Mouse (Mus musculus) liver, embryonic 16.5 days (tissue): ENCODE results near the gene 5330417C22Rik. TPM values are rescaled to one million over a fixed set of nuclear protein-coding genes. Genes with fewer than 3 reads are reported as not detected.
A peak's percentile ranks its signal among the peaks of the same experiment; 100 is the strongest.

Experiments used
- ATAC-seq: fragments of 200-750 bp; cut with Nextera tagmentation; 2 replicates; pipeline ENCODE4 v1.8.0; 2017; ENCODE audit warnings: low read depth, mild to moderate bottlenecking, moderate number of reproducible peaks, moderate library complexity
- H3K27ac ChIP-seq: fragments of 300-500 bp; sonication (generic); 2 replicates; pipeline ENCODE4 v1.5.1; 2014; ENCODE audit warnings: mild to moderate bottlenecking, low read length
- H3K27me3 ChIP-seq: fragments of 300-500 bp; sonication (generic); 2 replicates; pipeline ENCODE4 v1.6.1; 2014; ENCODE audit warnings: low read depth, low read length, mixed read lengths; ENCODE audit not compliant: control insufficient read depth, insufficient read depth
- H3K36me3 ChIP-seq: fragments of 300-500 bp; sonication (generic); 2 replicates; pipeline ENCODE4 v1.6.1; 2014; ENCODE audit warnings: mild to moderate bottlenecking; ENCODE audit not compliant: control insufficient read depth, insufficient read depth
- H3K4me1 ChIP-seq: fragments of 300-500 bp; sonication (generic); 2 replicates; pipeline ENCODE4 v1.6.1; 2014; ENCODE audit warnings: low read depth, low read length, mixed read lengths; ENCODE audit not compliant: control insufficient read depth
- H3K4me2 ChIP-seq: fragments of 300-500 bp; sonication (generic); 2 replicates; pipeline ENCODE4 v1.6.1; 2014; ENCODE audit warnings: low read depth, low read length, mixed read lengths
- H3K4me3 ChIP-seq: fragments of 300-500 bp; sonication (generic); 2 replicates; pipeline ENCODE4 v1.5.1; 2014; ENCODE audit warnings: low read depth, mild to moderate bottlenecking, low read length
- H3K9ac ChIP-seq: fragments of 300-500 bp; sonication (generic); 2 replicates; pipeline ENCODE4 v1.6.1; 2014; ENCODE audit warnings: low read depth, low read length
- H3K9me3 ChIP-seq: fragments of 300-500 bp; sonication (generic); replicated peaks from 2 replicates; pipeline ENCODE4 v1.6.1; 2016; ENCODE audit warnings: low read length; ENCODE audit not compliant: control insufficient read depth
- WGBS: fragments of 180-500 bp; shearing (Covaris S2); extraction: QIAGEN DNeasy Blood & Tissue Kit; methylation state at CpG from one replicate; pipeline ENCODE4 v1.1.7; 2014; ENCODE audit not compliant: insufficient replicate concordance; 5-methylcytosine and 5-hydroxymethylcytosine counted together
- polyA plus RNA-seq: library from polyadenylated mRNA; unstranded; fragments of >200 nt; fragmentation: Nextera tagmentation; extraction: Ambion mirVana; gene quantifications from 2 replicates; pipeline ENCODE4 v1.2.1, GENCODE M21; 2015

Gene 5330417C22Rik
- polyA plus RNA-seq, 1 experiment from 2014 or later, result 0.63 TPM

GRCm38 (mm10) chr3:108484749-108485148 is 51.6 kb downstream of the 5330417C22Rik start:
- Histone ChIP-seq H3K27ac (no peak overlapping the region), H3K4me3 (no peak overlapping the region), H3K36me3 (no peaks in the 10 kb centered on the region), H3K9me3 (no peaks in the 10 kb centered on the region), H3K4me2 (no peak overlapping the region), H3K9ac (no peak overlapping the region), H3K4me1 (no peaks in the 10 kb centered on the region), H3K27me3 (no peaks in the 10 kb centered on the region)
- 68% methylated on average over 4 of the region's 4 CpGs for WGBS
- ATAC-seq, result no peak

GRCm38 (mm10) chr3:108478800-108479199 is 57.5 kb downstream of the 5330417C22Rik start:
- 75% methylated on average over 4 of the region's 4 CpGs for WGBS
- no peaks in the 10 kb centered on the region for H3K27me3 ChIP-seq

GRCm38 (mm10) chr3:108476761-108477619 is 59.3 kb downstream of the 5330417C22Rik start:
- Histone ChIP-seq H3K4me2 (no peak overlapping the region), H3K4me3 (no peak overlapping the region), H3K9me3 (no peaks in the 10 kb centered on the region), H3K4me1 (no peaks in the 10 kb centered on the region), H3K36me3 (no peaks in the 10 kb centered on the region), H3K27ac (peak overlapping the region; percentile 74), H3K9ac (no peak overlapping the region), H3K27me3 (no peaks in the 10 kb centered on the region)
- 53% methylated on average over 14 of the region's 14 CpGs for WGBS
- ATAC-seq, result peak; percentile 85

More at GRCm38 (mm10) chr3:108478800-108479199, 57.5 kb downstream of the 5330417C22Rik start:
- H3K4me3 ChIP-seq, result no peak overlapping the region
- H3K36me3 ChIP-seq, result no peaks in the 10 kb centered on the region
- H3K4me2 ChIP-seq, result no peak overlapping the region
- no peak overlapping the region for H3K9ac ChIP-seq
- H3K4me1 ChIP-seq, result no peaks in the 10 kb centered on the region
- no peak overlapping the region for H3K27ac ChIP-seq
- no peaks in the 10 kb centered on the region for H3K9me3 ChIP-seq
- ATAC-seq, result no peak

GRCm38 (mm10) chr3:108475496-108475895 is 60.8 kb downstream of the 5330417C22Rik start:
- ATAC-seq, result no peak
- 51% methylated on average over 5 of the region's 5 CpGs for WGBS
- no peak overlapping the region for H3K4me2 ChIP-seq

GRCm38 (mm10) chr3:108474969-108475368 is 61.4 kb downstream of the 5330417C22Rik start:
- H3K27me3 ChIP-seq, result no peaks in the 10 kb centered on the region
- WGBS, result 68% methylated on average over 7 of the region's 7 CpGs
- no peak overlapping the region for H3K4me2 ChIP-seq
- no peaks in the 10 kb centered on the region for H3K4me1 ChIP-seq
- H3K9ac ChIP-seq, result no peak overlapping the region
- no peaks in the 10 kb centered on the region for H3K36me3 ChIP-seq
- ATAC-seq, result no peak
- H3K9me3 ChIP-seq, result no peaks in the 10 kb centered on the region
- no peak overlapping the region for H3K27ac ChIP-seq
- no peak overlapping the region for H3K4me3 ChIP-seq

More at GRCm38 (mm10) chr3:108475496-108475895, 60.8 kb downstream of the 5330417C22Rik start:
- Histone ChIP-seq H3K27ac (no peak overlapping the region), H3K9ac (no peak overlapping the region), H3K9me3 (no peaks in the 10 kb centered on the region), H3K27me3 (no peaks in the 10 kb centered on the region), H3K4me3 (no peak overlapping the region), H3K4me1 (no peaks in the 10 kb centered on the region), H3K36me3 (no peaks in the 10 kb centered on the region)

GRCm38 (mm10) chr3:108467760-108468159 is 68.6 kb downstream of the 5330417C22Rik start:
- H3K4me3 ChIP-seq, result no peak overlapping the region
- no peak overlapping the region for H3K27ac ChIP-seq
- ATAC-seq, result no peak
- no peak overlapping the region for H3K9ac ChIP-seq
- no peaks in the 10 kb centered on the region for H3K27me3 ChIP-seq
- no peaks in the 10 kb centered on the region for H3K36me3 ChIP-seq
- H3K4me1 ChIP-seq, result no peaks in the 10 kb centered on the region
- H3K9me3 ChIP-seq, result no peaks in the 10 kb centered on the region
- H3K4me2 ChIP-seq, result no peak overlapping the region
- 49% methylated on average over 8 of the region's 8 CpGs for WGBS

GRCm38 (mm10) chr3:108466425-108466824 is 69.9 kb downstream of the 5330417C22Rik start:
- ATAC-seq, result no peak
- H3K9me3 ChIP-seq, result no peaks in the 10 kb centered on the region

GRCm38 (mm10) chr3:108458866-108459265 is 77.5 kb downstream of the 5330417C22Rik start:
- Histone ChIP-seq H3K4me2 (peak overlapping the region; percentile 43), H3K4me1 (no peaks in the 10 kb centered on the region), H3K9me3 (no peaks in the 10 kb centered on the region), H3K9ac (no peak overlapping the region), H3K36me3 (no peaks in the 10 kb centered on the region), H3K27ac (no peak overlapping the region), H3K4me3 (0 out of 2 replicates have a peak overlapping the region, but pooled peaks have one; percentile 4), H3K27me3 (no peaks in the 10 kb centered on the region)
- 34% methylated on average over 10 of the region's 10 CpGs for WGBS
- peak; percentile 39; the same call in 1 of the 2 replicates for ATAC-seq

More at GRCm38 (mm10) chr3:108466425-108466824, 69.9 kb downstream of the 5330417C22Rik start:
- Histone ChIP-seq H3K4me1 (no peaks in the 10 kb centered on the region), H3K9ac (no peak overlapping the region), H3K4me3 (no peak overlapping the region), H3K27ac (no peak overlapping the region), H3K27me3 (no peaks in the 10 kb centered on the region), H3K4me2 (no peak overlapping the region), H3K36me3 (no peaks in the 10 kb centered on the region)
- 58% methylated on average over 6 of the region's 6 CpGs for WGBS

- WGBS, result 35% methylated on average over 14 of the region's 14 CpGs
- Histone ChIP-seq H3K9ac (no peak overlapping the region), H3K27me3 (no peaks in the 10 kb centered on the region), H3K9me3 (no peaks in the 10 kb centered on the region), H3K27ac (no peak overlapping the region), H3K4me3 (0 out of 2 replicates have a peak overlapping the region, but pooled peaks have one; percentile 4), H3K4me2 (peak overlapping the region; percentile 43), H3K36me3 (no peaks in the 10 kb centered on the region), H3K4me1 (no peaks in the 10 kb centered on the region)
- ATAC-seq, result no peak
Observed at GRCm38 (mm10) chr3:108458380-108458779, 78.0 kb downstream of the 5330417C22Rik start.
